Mouse (Mus musculus): ENCODE data around the gene Abhd15. TPM values are rescaled to one million over a fixed set of nuclear protein-coding genes. Genes with fewer than 3 reads are reported as not detected.
A peak's percentile ranks its signal among the peaks of the same experiment; 100 is the strongest.

Abhd15 gene
- polyA plus RNA-seq, 1 experiment: 2.4 TPM

- Histone ChIP-seq H3K4me3 (replicated peaks) (peak overlapping the region; percentile 90), H3K4me1 (peaks cover 38% of the 10 kb centered on the region), H3K36me3 (replicated peaks; ENCODE audit: low read length) (peaks cover 69% of the 10 kb centered on the region), H3K9me3 (no peaks in the 10 kb centered on the region), H3K27me3 (replicated peaks) (peaks cover 2% of the 10 kb centered on the region)
- TF ChIP-seq FLI1 (IDR thresholded peaks at IDR 0.05; ENCODE audit: low read length): no peak
- no peak for TF ChIP-seq GATA1 (IDR thresholded peaks at IDR 0.05; ENCODE audit: borderline replicate concordance, low read length)
Measured at GRCm38 (mm10) chr11:77508068-77509021, 6.6 kb upstream of the Abhd15 start.

- H3K27me3 ChIP-seq (replicated peaks): peaks cover 20% of the 10 kb centered on the region
- H3K4me3 ChIP-seq (replicated peaks): no peak overlapping the region
- no peaks in the 10 kb centered on the region for H3K9me3 ChIP-seq
- TF ChIP-seq FLI1 (IDR thresholded peaks at IDR 0.05; ENCODE audit: low read length): no peak
- TF ChIP-seq GATA1 (IDR thresholded peaks at IDR 0.05; ENCODE audit: borderline replicate concordance, low read length): no peak
- peaks cover 65% of the 10 kb centered on the region for H3K4me1 ChIP-seq
- peaks cover 39% of the 10 kb centered on the region for H3K36me3 ChIP-seq (replicated peaks; ENCODE audit: low read length)
Measured at GRCm38 (mm10) chr11:77511336-77511735, 3.6 kb upstream of the Abhd15 start.

GRCm38 (mm10) chr11:77512891-77513810 lies 1.8 kb upstream of the Abhd15 start:
- Histone ChIP-seq H3K36me3 (replicated peaks; ENCODE audit: low read length) (peaks cover 29% of the 10 kb centered on the region), H3K4me3 (replicated peaks) (peak overlapping the region; percentile 95), H3K27me3 (replicated peaks) (peaks cover 24% of the 10 kb centered on the region), H3K9me3 (no peaks in the 10 kb centered on the region), H3K4me1 (peaks cover 72% of the 10 kb centered on the region)
- no peak for TF ChIP-seq GATA1 (IDR thresholded peaks at IDR 0.05; ENCODE audit: borderline replicate concordance, low read length)
- no peak for TF ChIP-seq FLI1 (IDR thresholded peaks at IDR 0.05; ENCODE audit: low read length)

GRCm38 (mm10) chr11:77513811-77514170 lies 1.1 kb upstream of the Abhd15 start:
- no peaks in the 10 kb centered on the region for H3K9me3 ChIP-seq
- peaks cover 72% of the 10 kb centered on the region for H3K4me1 ChIP-seq
- H3K36me3 ChIP-seq (replicated peaks; ENCODE audit: low read length): peaks cover 27% of the 10 kb centered on the region
- peak overlapping the region; percentile 94 for H3K4me3 ChIP-seq (replicated peaks)
- TF ChIP-seq FLI1 (IDR thresholded peaks at IDR 0.05; ENCODE audit: low read length): no peak
- no peak for TF ChIP-seq GATA1 (IDR thresholded peaks at IDR 0.05; ENCODE audit: borderline replicate concordance, low read length)
- peaks cover 24% of the 10 kb centered on the region for H3K27me3 ChIP-seq (replicated peaks)

- Histone ChIP-seq H3K36me3 (replicated peaks; ENCODE audit: low read length) (peaks cover 22% of the 10 kb centered on the region), H3K9me3 (no peaks in the 10 kb centered on the region), H3K4me1 (peaks cover 75% of the 10 kb centered on the region), H3K27me3 (replicated peaks) (peaks cover 24% of the 10 kb centered on the region), H3K4me3 (replicated peaks) (peak overlapping the region; percentile 94)
- TF ChIP-seq GATA1 (IDR thresholded peaks at IDR 0.05; ENCODE audit: borderline replicate concordance, low read length) (no peak), FLI1 (IDR thresholded peaks at IDR 0.05; ENCODE audit: low read length) (no peak)
Measured at GRCm38 (mm10) chr11:77514281-77514831, 565 bp upstream of the Abhd15 start.

- Histone ChIP-seq H3K27me3 (replicated peaks) (peaks cover 24% of the 10 kb centered on the region), H3K4me1 (peaks cover 87% of the 10 kb centered on the region), H3K36me3 (replicated peaks; ENCODE audit: low read length) (peaks cover 10% of the 10 kb centered on the region), H3K9me3 (no peaks in the 10 kb centered on the region), H3K4me3 (replicated peaks) (peak within 1 kb of the TSS; percentile 94)
- no peak for TF ChIP-seq GATA1 (IDR thresholded peaks at IDR 0.05; ENCODE audit: borderline replicate concordance, low read length)
- no peak for TF ChIP-seq FLI1 (IDR thresholded peaks at IDR 0.05; ENCODE audit: low read length)
Measured at GRCm38 (mm10) chr11:77515637-77516552, 974 bp downstream of the Abhd15 start, which contains the start of gene Trp53i13. Trp53i13 (minus strand) TSS chr11:77515980.

- Histone ChIP-seq H3K27me3 (replicated peaks) (peaks cover 24% of the 10 kb centered on the region), H3K4me1 (peaks cover 93% of the 10 kb centered on the region), H3K36me3 (replicated peaks; ENCODE audit: low read length) (peaks cover 10% of the 10 kb centered on the region), H3K4me3 (replicated peaks) (peak overlapping the region; percentile 94), H3K9me3 (no peaks in the 10 kb centered on the region)
- TF ChIP-seq GATA1 (IDR thresholded peaks at IDR 0.05; ENCODE audit: borderline replicate concordance, low read length): no peak
Measured at GRCm38 (mm10) chr11:77516553-77517425, 1.9 kb downstream of the Abhd15 start.

Measured in megakaryocyte, embryonic 14.5 days (primary cell).